Mouse (Mus musculus) central nervous system, embryonic 11.5 days (tissue): ENCODE results near the gene Sohlh2. TPM values are rescaled to one million over a fixed set of nuclear protein-coding genes. Genes with fewer than 3 reads are reported as not detected.

Source experiments
- polyA plus RNA-seq: library from polyadenylated mRNA; depleted of rRNA; stranded (reverse); fragments of >200 nt; gene quantifications from 2 replicates; pipeline ENCODE4 v1.2.3, GENCODE M21; 2012; rRNA removed

Gene Sohlh2
- 0.02 and 0.05 TPM in 2 replicates for polyA plus RNA-seq

GRCm38 (mm10) chr3:55181766-55182165 is at the start of gene Sohlh2:
Gene Sohlh2 (plus strand): TSS chr3:55182028.

GRCm38 (mm10) chr3:55137039-55137438 is 44.8 kb upstream of the Sohlh2 start, which contains the start of gene Ccdc169:
Gene Ccdc169 (plus strand): TSS chr3:55137339.

DNA sequence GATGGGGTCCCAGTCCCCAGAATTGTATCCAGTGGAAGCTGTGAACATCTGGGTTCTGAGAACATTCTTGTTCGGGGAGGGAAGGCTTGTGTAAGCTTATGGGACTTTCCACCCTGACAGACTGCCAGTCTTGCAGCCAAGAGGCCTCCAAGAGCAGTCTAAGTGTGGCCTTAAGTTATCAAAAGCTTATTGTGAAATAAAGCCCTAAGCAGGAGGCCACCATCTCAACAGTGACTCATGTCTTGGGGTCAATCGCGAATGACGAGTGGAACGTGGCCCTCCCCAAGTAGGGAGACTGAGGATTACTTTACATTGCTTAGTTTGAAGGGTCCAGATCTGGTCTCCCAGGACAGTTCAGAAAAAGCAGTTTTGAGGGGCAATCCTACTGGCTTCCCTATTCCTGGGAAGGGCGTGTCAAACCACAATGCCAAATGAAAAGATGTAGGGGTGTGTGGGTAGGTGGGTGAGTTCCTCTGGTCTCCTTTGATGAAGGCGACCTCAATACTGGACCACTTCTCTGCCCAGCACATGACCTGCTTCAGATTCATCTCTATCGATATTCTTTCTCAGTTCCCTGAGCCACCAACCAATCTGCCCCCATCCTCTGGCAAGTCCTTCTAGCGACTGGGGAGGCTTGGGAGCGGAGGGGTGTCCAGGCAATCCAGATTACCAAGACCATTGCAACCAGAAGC is 60.0 kb downstream of the Sohlh2 start, which contains the start of gene Dclk1:
Gene Dclk1, plus strand, starts transcription at position 635 of the 692 bp plus-strand sequence.

Other genes with a start within 250 kb of the Sohlh2 start
- 2.7 and 2.8 TPM in 2 replicates for gene Ccna1, start 126.5 kb upstream of the Sohlh2 start, polyA plus RNA-seq
- gene Spg20, start 69.9 kb upstream of the Sohlh2 start, polyA plus RNA-seq = 27.5 and 40.9 TPM in 2 replicates
- gene Ccdc169, start 44.7 kb upstream of the Sohlh2 start, polyA plus RNA-seq = 0.04 and 0.21 TPM in 2 replicates
- 34.1 and 39.9 TPM in 2 replicates for gene Dclk1, start 60.3 kb downstream of the Sohlh2 start, polyA plus RNA-seq